Mouse (Mus musculus) CH12F3 (cell line): ENCODE data around the gene Ddx24.
"Not testable (repeated sequence)": the region's sequence is repeated elsewhere in the genome, so short reads cannot be mapped to it uniquely, and the experiment has no call there.

Experiments used
- in situ Hi-C: fragments of 300-500 bp; cut with MboI; formaldehyde crosslinking; loops from 2 replicates; pipeline ENCODE4 v1.14.3; 2020; ENCODE audit warnings: low sequenced_read_pairs

The Ddx24 gene

GRCm38 (mm10) chr12:103425729-103426470 is at the start of gene Ddx24:
Gene Ddx24 (minus strand): TSS chr12:103425830.
- in situ Hi-C loops: loop anchor here (10.0 kb wide), 1 partner anchor 69 kb away; no protein-coding TSS in a partner anchor

GRCm38 (mm10) chr12:103474481-103474880 is 48.9 kb upstream of the Ddx24 start:
- in situ Hi-C loops: no loop called here

- in situ Hi-C loops: no loop called here
These were observed 31.5 kb upstream of the Ddx24 start, which contains the start of gene Ifi27l2b for GRCm38 (mm10) chr12:103457140-103457539. Gene Ifi27l2b (minus strand): TSS chr12:103457223.

DNA sequence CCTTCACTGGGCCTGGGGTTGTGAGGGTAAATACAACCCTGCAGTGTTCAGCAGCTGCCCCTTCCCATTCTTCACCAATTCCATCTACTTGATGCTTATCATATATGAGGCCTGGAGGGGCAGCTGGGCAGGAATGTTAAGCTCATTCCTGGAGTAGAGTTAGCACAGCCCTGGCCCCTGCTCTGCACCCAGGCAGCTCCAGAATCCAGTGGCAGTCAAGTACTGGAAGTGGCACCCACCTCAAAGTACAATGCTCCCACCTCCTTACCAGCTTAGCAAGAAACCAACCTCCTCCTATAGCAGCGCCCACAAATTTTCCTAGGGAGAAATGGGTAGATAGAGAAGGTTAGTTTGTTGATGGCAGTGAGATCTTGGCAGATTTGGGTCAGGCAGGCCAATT is 31.1 kb upstream of the Ddx24 start:
- in situ Hi-C loops: not testable (repeated sequence)

DNA sequence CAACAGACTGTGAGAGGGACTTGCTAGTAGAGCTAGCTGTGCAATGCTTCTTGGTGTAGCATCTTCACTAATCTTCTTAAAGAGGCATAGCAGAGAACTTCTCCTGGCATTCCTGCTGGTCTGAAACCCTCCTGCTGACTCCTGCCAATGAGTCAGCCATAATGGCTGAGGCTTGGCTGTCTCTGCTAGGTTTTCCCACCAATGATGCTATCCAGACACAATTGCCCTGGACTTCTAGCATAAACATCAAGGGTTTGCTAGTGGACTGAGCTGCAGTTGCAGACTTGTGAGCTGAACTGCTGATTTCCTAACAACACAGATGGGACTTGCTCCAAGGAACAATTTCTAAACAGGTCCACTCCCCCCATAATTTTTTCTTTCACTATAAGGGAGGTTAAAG is 27.7 kb upstream of the Ddx24 start:
- in situ Hi-C loops: no loop called here

DNA sequence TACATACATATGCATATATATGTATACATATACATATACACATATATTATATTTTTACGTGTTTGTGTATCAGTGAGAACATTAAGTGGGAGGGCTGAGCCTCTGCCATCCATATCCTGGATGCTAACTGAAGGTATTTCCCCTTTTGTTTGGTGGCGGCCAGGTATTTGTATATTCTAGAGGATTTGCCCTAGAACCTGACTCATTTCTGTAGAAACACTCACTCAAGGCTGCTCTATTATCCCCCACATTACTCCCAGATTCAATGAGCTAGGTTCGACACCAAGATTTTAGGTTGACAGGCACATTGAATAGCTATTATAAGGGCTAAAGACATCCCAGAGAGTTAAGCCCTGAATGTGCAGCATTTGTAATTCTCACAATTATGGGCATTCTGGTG is 19.4 kb upstream of the Ddx24 start:
- in situ Hi-C loops: no loop called here

DNA sequence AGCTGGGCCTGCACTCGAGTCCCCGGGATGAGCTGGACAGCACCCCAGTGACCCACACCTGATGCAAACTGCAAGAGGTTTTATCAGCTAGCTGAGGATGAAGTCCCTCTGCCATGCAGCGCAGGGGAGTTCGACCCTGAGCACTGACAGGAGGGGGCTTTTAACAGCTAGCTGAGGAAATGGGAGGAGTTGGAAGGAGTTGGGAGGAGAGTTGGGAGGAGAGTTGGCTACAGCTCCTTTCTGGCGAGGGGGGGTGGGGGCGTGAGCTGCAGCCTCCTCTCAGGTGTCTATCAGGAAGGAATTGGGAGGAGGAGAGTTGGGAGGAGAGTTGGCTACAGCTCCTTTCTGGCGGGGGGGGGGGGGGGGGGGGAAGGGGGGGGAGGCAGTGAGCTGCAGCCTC is 18.6 kb upstream of the Ddx24 start:
- in situ Hi-C loops: not testable (repeated sequence)

- in situ Hi-C loops: no loop called here
These were observed 17.9 kb upstream of the Ddx24 start, which contains the start of gene Ifi27l2a for GRCm38 (mm10) chr12:103443524-103443923. Gene Ifi27l2a (minus strand): TSS chr12:103443680.

DNA sequence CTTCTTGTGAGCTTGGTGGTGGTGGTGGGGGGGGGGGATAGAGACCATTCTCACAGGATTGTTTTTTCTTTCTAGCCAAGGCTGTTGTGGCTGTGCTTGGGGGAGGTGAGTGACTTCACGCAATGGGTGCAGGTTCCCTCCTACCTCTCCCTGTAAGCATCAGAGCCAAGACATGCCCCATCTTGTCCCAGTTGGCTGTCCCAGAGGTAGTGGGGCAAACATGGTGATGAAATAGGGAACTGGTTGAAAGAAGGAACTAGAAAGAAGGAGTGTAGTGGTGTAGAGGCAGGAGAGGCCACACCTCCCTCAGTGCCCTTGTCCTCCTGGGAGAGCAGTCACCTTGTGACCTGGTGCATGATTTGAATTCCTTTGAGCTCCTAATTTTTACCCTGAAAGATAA is 12.0 kb upstream of the Ddx24 start:
- in situ Hi-C loops: no loop called here

DNA sequence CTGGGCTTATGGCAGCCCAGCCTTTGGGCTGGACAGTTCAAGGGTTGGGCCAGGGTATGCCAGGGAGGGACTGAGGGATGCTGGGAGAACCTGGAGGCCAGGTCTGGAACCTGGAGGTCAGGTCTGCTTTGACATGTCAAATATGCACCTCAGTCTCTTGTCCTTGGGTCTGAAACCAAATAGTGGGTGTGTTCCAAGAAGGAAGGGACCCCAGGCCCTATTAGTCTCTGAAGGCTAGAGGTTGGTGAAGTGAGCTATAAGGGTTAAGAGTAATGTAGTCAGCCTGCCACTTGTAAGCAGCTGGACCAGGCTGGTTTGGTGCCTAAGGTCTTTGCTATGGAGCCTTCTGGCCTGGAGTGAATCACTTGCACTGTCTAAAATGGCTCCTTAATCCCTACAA is 9.2 kb upstream of the Ddx24 start:
- in situ Hi-C loops: no loop called here

DNA sequence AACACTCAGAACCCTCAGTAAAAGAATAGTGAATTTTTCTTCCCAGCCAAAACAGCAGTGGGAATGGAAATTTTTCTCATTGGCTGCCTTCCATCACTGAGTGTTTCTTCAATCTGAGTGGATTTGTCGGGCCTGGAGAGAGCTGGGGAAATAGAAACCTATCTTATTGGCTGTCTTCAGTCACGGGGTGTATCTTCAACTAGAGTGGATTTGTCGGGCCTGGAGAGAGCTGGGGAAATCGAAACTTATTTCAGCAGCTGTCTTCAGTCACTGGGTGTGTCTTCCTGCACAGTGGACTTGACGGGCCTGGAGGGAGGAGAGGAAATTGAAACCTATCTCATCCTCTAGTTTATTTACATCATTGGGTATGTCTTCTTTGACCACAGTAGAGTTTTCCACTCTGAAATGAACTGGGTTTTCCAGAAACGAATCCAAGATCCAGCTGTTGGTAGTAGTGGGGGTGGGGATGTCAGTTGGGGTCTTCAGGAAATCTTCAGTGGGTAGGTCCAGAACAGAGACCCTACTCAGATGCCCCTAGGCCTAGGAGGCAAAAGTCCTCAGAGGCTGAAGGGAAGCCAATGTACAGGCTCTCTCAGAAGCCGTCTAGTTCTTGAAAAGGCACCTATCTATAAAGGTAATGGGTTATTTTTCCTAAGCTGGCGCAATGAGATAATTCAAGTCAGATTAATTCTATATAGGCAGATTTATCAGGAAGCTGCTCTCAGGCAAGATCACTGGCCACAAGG is 8.5 kb upstream of the Ddx24 start, which contains the start of gene Ifi27:
Gene Ifi27, plus strand, starts transcription at position 226 of the 746 bp plus-strand sequence.
- in situ Hi-C loops: no loop called here

GRCm38 (mm10) chr12:103433430-103433829 is 7.8 kb upstream of the Ddx24 start:
- in situ Hi-C loops: no loop called here

GRCm38 (mm10) chr12:103426710-103427109 is 1.1 kb upstream of the Ddx24 start:
- in situ Hi-C loops: loop anchor here (10.0 kb wide), 1 partner anchor 68 kb away; no protein-coding TSS in a partner anchor

DNA sequence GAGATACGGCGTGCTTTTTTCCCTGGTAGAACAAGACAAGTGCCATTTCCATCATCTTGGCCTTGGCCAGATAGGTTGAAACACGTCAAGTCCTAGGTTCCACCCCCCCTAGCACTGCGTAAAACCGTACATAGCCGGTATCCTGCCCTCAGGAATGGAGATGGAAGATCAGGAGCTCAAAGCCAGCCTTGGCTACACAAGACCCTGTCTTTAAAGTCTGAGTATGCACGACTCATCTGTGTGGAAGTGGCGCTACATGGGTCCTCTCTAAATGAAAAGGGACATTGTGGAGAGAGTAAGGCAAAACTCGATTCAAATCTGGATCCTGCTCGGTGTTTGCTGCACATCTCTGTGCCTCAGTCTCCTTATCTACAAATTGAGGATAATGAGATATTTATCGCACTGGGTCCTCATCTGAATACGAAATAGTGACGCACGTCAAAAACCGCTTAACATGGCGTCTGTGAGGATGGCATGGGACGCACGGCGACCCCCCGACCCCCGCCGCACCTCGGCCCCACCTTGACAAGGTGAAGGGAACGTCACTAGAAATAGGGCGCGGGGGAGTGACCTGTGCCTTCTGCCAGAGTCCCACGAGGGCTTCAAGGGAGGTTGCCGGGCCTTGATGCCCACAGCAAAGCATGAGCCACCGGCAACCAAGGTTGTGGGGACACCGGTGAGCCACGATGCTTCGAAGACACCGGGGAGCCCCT is 458 bp downstream of the Ddx24 start:
- in situ Hi-C loops: loop anchor here (10.0 kb wide), 1 partner anchor 70 kb away; no protein-coding TSS in a partner anchor

GRCm38 (mm10) chr12:103408144-103408543 is 17.5 kb downstream of the Ddx24 start:
- in situ Hi-C loops: no loop called here

- in situ Hi-C loops: no loop called here
These were observed 17.9 kb downstream of the Ddx24 start, which contains the start of gene 9330161L09Rik for GRCm38 (mm10) chr12:103407720-103408119. Gene 9330161L09Rik (minus strand): TSS chr12:103407820.

DNA sequence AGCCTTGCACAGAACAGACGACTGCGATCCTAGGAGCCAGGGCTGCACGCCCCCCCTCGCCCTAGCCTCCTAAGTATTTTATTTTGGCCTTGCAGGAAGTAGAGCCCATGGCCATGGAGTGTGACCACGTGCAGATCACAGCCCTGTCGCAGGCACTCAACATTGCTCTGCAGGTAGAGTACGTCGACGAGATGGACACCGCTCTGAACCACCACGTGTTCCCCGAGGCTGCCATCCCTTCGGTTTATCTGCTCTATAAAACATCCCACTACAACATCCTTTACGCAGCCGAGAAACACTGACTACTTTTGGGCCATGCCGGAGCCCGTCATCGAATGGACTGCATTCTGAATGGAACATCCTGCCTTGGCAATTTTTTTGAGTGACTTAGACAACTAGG is 21.5 kb downstream of the Ddx24 start:
- in situ Hi-C loops: no loop called here

DNA sequence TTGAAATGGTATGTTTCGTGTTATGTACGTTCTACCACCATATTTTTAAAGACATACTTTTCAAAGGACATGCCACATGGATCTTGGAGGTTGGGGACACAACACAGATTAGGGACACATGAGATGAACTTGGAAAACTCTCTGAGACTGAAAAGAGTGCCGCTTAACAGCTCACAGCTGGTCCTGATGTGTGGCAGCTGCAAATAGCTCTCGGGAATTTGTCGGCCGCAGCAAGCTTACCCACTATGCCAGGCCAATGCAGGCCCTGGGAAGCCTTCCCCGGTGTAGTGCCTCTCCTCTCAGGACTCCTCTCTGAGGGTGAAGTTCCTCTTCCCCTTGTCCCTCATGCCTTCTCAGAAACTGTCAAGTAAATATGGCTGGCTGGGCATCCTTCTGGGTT is 28.9 kb downstream of the Ddx24 start:
- in situ Hi-C loops: no loop called here

- in situ Hi-C loops: no loop called here
These were observed 29.9 kb downstream of the Ddx24 start for GRCm38 (mm10) chr12:103395486-103396275.

DNA sequence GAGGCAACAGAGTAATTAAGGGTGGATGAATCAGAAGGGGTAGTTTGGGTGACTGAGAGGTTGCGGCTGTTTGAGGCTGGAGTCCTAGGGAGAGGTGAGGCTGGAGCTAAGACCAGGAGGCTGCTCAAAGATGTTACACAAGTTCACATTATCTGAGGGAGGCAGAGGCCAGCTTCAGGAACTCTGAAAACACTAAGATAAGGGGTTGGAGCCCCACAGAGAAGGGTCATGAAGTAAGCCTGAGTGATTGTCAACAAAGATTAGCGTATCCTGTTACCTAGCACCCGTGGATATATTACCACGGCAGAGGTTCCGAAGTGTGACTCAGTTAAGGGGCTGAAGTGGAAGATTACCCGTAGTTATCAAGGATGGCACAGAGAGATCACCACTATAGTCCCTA is 32.1 kb downstream of the Ddx24 start:
- in situ Hi-C loops: no loop called here
